Comparison of ENCODE assay signal across 20 mouse cellular contexts in genomic region chr13:112758546-112759090, GRCm38 (mm10). TPM values are rescaled to one million over a fixed set of nuclear protein-coding genes. Genes with fewer than 3 reads are reported as not detected.
DNase-seq lines count a peak whose midpoint lies in the region; ATAC-seq and TF ChIP-seq lines count a peak whose summit lies in the region.
"Had no signal": no experiment of that assay in that cellular context is flagged by ENCODE, and none has a peak within 500 bp of the region (broad histone marks: within the 10 kb centered on the region; RNA-seq: fewer than 3 reads in every experiment).

No protein-coding gene starts in this region.

- no peak for ATAC-seq in intestine, embryonic 16.5 days
- no peak for ATAC-seq in intestine, embryonic 15.5 days
- ATAC-seq: forebrain, embryonic 16.5 days; inflammation-experienced regulatory T-cells, adult 6 months; midbrain, embryonic 13.5 days had no signal

- H3K4me2 ChIP-seq in intestine, embryonic 16.5 days (ENCODE audit: low read depth, low read length) = no peak overlapping the region
- no peak overlapping the region for H3K4me2 ChIP-seq in intestine, embryonic 15.5 days (replicated peaks)
- H3K4me2 ChIP-seq: hindbrain, embryonic 13.5 days; kidney, embryonic 15.5 days; liver, embryonic 15.5 days; midbrain, embryonic 13.5 days; neural tube, embryonic 12.5 days had no signal

- H3K4me3 ChIP-seq in gastrocnemius, adult 2 months = no peak overlapping the region
- H3K4me3 ChIP-seq in intestine, embryonic 16.5 days (ENCODE audit: low read length) = no peak overlapping the region
- no peak overlapping the region for H3K4me3 ChIP-seq in intestine, embryonic 15.5 days (replicated peaks)
- no peak overlapping the region for H3K4me3 ChIP-seq in limb, embryonic 10.5 days
- H3K4me3 ChIP-seq: hindbrain, embryonic 13.5 days; kidney, embryonic 15.5 days; liver, embryonic 15.5 days; midbrain, embryonic 13.5 days; neural tube, embryonic 12.5 days had no signal

- WGBS in intestine, embryonic 16.5 days = 67% methylated on average over 6 of the region's 6 CpGs
- WGBS in intestine, embryonic 15.5 days = 51% methylated on average over 6 of the region's 6 CpGs
- WGBS in limb, embryonic 10.5 days = 81% methylated on average over 6 of the region's 6 CpGs

- peaks cover 16% of the 10 kb centered on the region for H3K4me1 ChIP-seq in intestine, embryonic 16.5 days (ENCODE audit: control insufficient read depth, insufficient read depth, low read length)
- H3K4me1 ChIP-seq in intestine, embryonic 15.5 days (replicated peaks) = peaks cover 24% of the 10 kb centered on the region
- peaks cover 62% of the 10 kb centered on the region for H3K4me1 ChIP-seq in limb, embryonic 10.5 days
- H3K4me1 ChIP-seq: midbrain, embryonic 13.5 days had no signal

- DNase-seq in gastrocnemius, adult 2 months = no peak
- no peak for DNase-seq in gastrocnemius, postnatal 14 days
- DNase-seq in limb, embryonic 10.5 days (ENCODE audit: low spot score) = no peak
- DNase-seq in cerebellum, postnatal 10 days = no peak
- DNase-seq in layer of hippocampus, postnatal 10 days (ENCODE audit: low spot score in 2 of 2) = no peak
- DNase-seq: adrenal gland, postnatal 10 days; cerebellum, adult 11-12 months; heart, postnatal 10 days; layer of hippocampus, adult 9-11 months; right cerebral cortex, postnatal 4 days; thymus, postnatal 25 days had no signal

- no peak for TF ChIP-seq CTCF in gastrocnemius, adult 2 months (IDR thresholded peaks at IDR 0.05)

- no peaks in the 10 kb centered on the region for H3K27me3 ChIP-seq in intestine, embryonic 16.5 days (replicated peaks; ENCODE audit: control insufficient read depth, insufficient read depth, low read length)
- no peaks in the 10 kb centered on the region for H3K27me3 ChIP-seq in intestine, embryonic 15.5 days (replicated peaks)
- H3K27me3 ChIP-seq in limb, embryonic 10.5 days (ENCODE audit: low read depth, poor library complexity, severe bottlenecking) = no peaks in the 10 kb centered on the region
- H3K27me3 ChIP-seq: hindbrain, embryonic 13.5 days; kidney, embryonic 15.5 days; midbrain, embryonic 13.5 days; neural tube, embryonic 12.5 days had no signal

- no peak overlapping the region for H3K9ac ChIP-seq in intestine, embryonic 16.5 days (ENCODE audit: low read depth, low read length)
- H3K9ac ChIP-seq in intestine, embryonic 15.5 days = no peak overlapping the region
- H3K9ac ChIP-seq: hindbrain, embryonic 13.5 days; kidney, embryonic 15.5 days; liver, embryonic 15.5 days; midbrain, embryonic 13.5 days; neural tube, embryonic 12.5 days had no signal

- H3K36me3 ChIP-seq in intestine, embryonic 16.5 days (ENCODE audit: control insufficient read depth, insufficient read depth, low read length) = no peaks in the 10 kb centered on the region
- H3K36me3 ChIP-seq in intestine, embryonic 15.5 days = no peaks in the 10 kb centered on the region
- no peaks in the 10 kb centered on the region for H3K36me3 ChIP-seq in limb, embryonic 10.5 days
- H3K36me3 ChIP-seq: hindbrain, embryonic 13.5 days; kidney, embryonic 15.5 days; liver, embryonic 15.5 days; midbrain, embryonic 13.5 days; neural tube, embryonic 12.5 days had no signal

- intact Hi-C loops in gastrocnemius, adult 2 months (cut with DNase I) = no loop called here
- intact Hi-C loops in gastrocnemius, postnatal 14 days (cut with DNase I; ENCODE audit: low total_unique reads) = no loop called here

- H3K27ac ChIP-seq in gastrocnemius, adult 2 months = peak overlapping the region; percentile 85
- H3K27ac ChIP-seq in intestine, embryonic 16.5 days (ENCODE audit: low read length) = peak overlapping the region; percentile 43; the same call in 1 of the 2 replicates
- no peak overlapping the region for H3K27ac ChIP-seq in intestine, embryonic 15.5 days
- H3K27ac ChIP-seq in limb, embryonic 10.5 days = peak overlapping the region; percentile 42; the same call in 1 of the 2 replicates
- H3K27ac ChIP-seq: hindbrain, embryonic 13.5 days; kidney, embryonic 15.5 days; liver, embryonic 15.5 days; midbrain, embryonic 13.5 days; neural tube, embryonic 12.5 days had no signal

- H3K9me3 ChIP-seq in intestine, embryonic 16.5 days (ENCODE audit: control insufficient read depth, low read length) = no peaks in the 10 kb centered on the region
- H3K9me3 ChIP-seq in intestine, embryonic 15.5 days = no peaks in the 10 kb centered on the region
- H3K9me3 ChIP-seq in limb, embryonic 10.5 days (replicated peaks) = no peaks in the 10 kb centered on the region
- H3K9me3 ChIP-seq: hindbrain, embryonic 13.5 days; kidney, embryonic 15.5 days; liver, embryonic 15.5 days; midbrain, embryonic 13.5 days; neural tube, embryonic 12.5 days had no signal

RNA-seq across cellular contexts. Expression of gene Plpp1, which starts 42.0 kb away (rescaled TPM):
- total RNA-seq in gastrocnemius, adult 2 months (2021) = 10 to 100 TPM; 35.6 to 49.4 TPM
- 10 to 100 TPM; 57.8 to 63.2 TPM for total RNA-seq in gastrocnemius, postnatal 14 days (2021)
- 94.5 and 97.3 TPM in 2 replicates for polyA plus RNA-seq in intestine, embryonic 16.5 days (2015; fragmentation: Nextera tagmentation; extraction: Ambion mirVana)
- polyA plus RNA-seq in intestine, embryonic 15.5 days (2015; fragmentation: Nextera tagmentation; extraction: Ambion mirVana) = 83.2 and 84.5 TPM in 2 replicates
- 17.6 and 22.5 TPM in 2 replicates for polyA plus RNA-seq in limb, embryonic 10.5 days (2016; fragmentation: Nextera tagmentation; extraction: Ambion mirVana)
- 10 to 100 TPM; 35.2 to 35.5 TPM for total RNA-seq in layer of hippocampus, postnatal 10 days (2021)
